ENCODE assay signal across 20 mouse cellular contexts in genomic region chr10:12583473-12583872, GRCm38 (mm10).
A peak's percentile ranks its signal among the peaks of the same experiment; 100 is the strongest.
DNase-seq lines count a peak whose midpoint lies in the region; ATAC-seq and TF ChIP-seq lines count a peak whose summit lies in the region.
"Had no signal": no experiment of that assay in that cellular context is flagged by ENCODE, and none has a peak within 500 bp of the region (broad histone marks: within the 10 kb centered on the region; RNA-seq: fewer than 3 reads in every experiment).

No protein-coding gene starts in this region.

- 94% methylated on average over 3 of the region's 3 CpGs for WGBS in forebrain, embryonic 14.5 days

- H3K36me3 ChIP-seq in E14TG2a.4 (ENCODE audit: insufficient read depth, low read length) = peaks cover 7% of the 10 kb centered on the region; the same call in 1 of the 2 replicates
- no peaks in the 10 kb centered on the region for H3K36me3 ChIP-seq in forebrain, embryonic 14.5 days (ENCODE audit: control insufficient read depth, insufficient read depth, low read length)
- H3K36me3 ChIP-seq: forebrain, embryonic 10.5 days; heart, embryonic 15.5 days; hindbrain, embryonic 10.5 days; midbrain, embryonic 13.5 days had no signal

- no peak overlapping the region for H3K4me2 ChIP-seq in forebrain, embryonic 14.5 days (ENCODE audit: low read length)
- H3K4me2 ChIP-seq: heart, embryonic 15.5 days; midbrain, embryonic 13.5 days had no signal

- ATAC-seq in forebrain, embryonic 14.5 days = no peak
- ATAC-seq: inflammation-experienced regulatory T-cells, adult 6 months; midbrain, embryonic 13.5 days had no signal

- no peaks in the 10 kb centered on the region for H3K27me3 ChIP-seq in E14TG2a.4 (ENCODE audit: insufficient read depth, low read length)
- H3K27me3 ChIP-seq in forebrain, embryonic 14.5 days (replicated peaks; ENCODE audit: control insufficient read depth, insufficient read depth, low read length) = no peaks in the 10 kb centered on the region
- H3K27me3 ChIP-seq: heart, embryonic 15.5 days; midbrain, embryonic 13.5 days had no signal

- peak; percentile 17; the same call in 1 of the 2 replicates for TF ChIP-seq CTCF in gastrocnemius, adult 2 months (IDR thresholded peaks at IDR 0.05)
- TF ChIP-seq CTCF in left cerebral cortex, adult 2 months (IDR thresholded peaks at IDR 0.05) = peak; percentile 37
- peak; percentile 77 for TF ChIP-seq CTCF in E14TG2a.4 (conservative IDR thresholded peaks at IDR 0.05; ENCODE audit: low read length)

- no peak overlapping the region for H3K27ac ChIP-seq in gastrocnemius, adult 2 months
- H3K27ac ChIP-seq in left cerebral cortex, adult 2 months = no peak overlapping the region
- H3K27ac ChIP-seq in forebrain, embryonic 14.5 days (ENCODE audit: low read depth, low read length) = no peak overlapping the region
- H3K27ac ChIP-seq: forebrain, embryonic 10.5 days; heart, embryonic 15.5 days; hindbrain, embryonic 10.5 days; midbrain, embryonic 13.5 days had no signal

- no peak for DNase-seq in gastrocnemius, adult 2 months
- no peak for DNase-seq in gastrocnemius, postnatal 36 days
- DNase-seq in left cerebral cortex, adult 2 months (ENCODE audit: extremely low spot score in 1 of 2, low spot score in 2 of 2) = no peak
- DNase-seq in left cerebral cortex, postnatal 10 days (ENCODE audit: extremely low spot score in 1 of 2, low spot score in 2 of 2) = no peak
- peak; percentile 76 for DNase-seq in R1 (ENCODE audit: low read depth, low spot score)
- no peak for DNase-seq in forebrain, embryonic 14.5 days (ENCODE audit: low spot score)
- no peak for DNase-seq in urinary bladder, postnatal 25 days (ENCODE audit: low spot score)
- DNase-seq: cerebellum, adult 2 months; cerebellum, postnatal 36 days; gastrocnemius, postnatal 10 days; heart, adult 18-20 months; left cerebral cortex, postnatal 4 days; liver; thymus, postnatal 36 days had no signal

- H3K9me3 ChIP-seq in E14TG2a.4 (ENCODE audit: low read length) = peaks cover 11% of the 10 kb centered on the region
- no peaks in the 10 kb centered on the region for H3K9me3 ChIP-seq in forebrain, embryonic 14.5 days (replicated peaks; ENCODE audit: control insufficient read depth, low read length)
- H3K9me3 ChIP-seq: forebrain, embryonic 10.5 days; heart, embryonic 15.5 days; hindbrain, embryonic 10.5 days; midbrain, embryonic 13.5 days had no signal

- no peak overlapping the region for H3K4me3 ChIP-seq in gastrocnemius, adult 2 months
- H3K4me3 ChIP-seq in left cerebral cortex, adult 2 months = no peak overlapping the region
- H3K4me3 ChIP-seq in E14TG2a.4 (replicated peaks; ENCODE audit: low read length) = no peak overlapping the region
- no peak overlapping the region for H3K4me3 ChIP-seq in forebrain, embryonic 14.5 days (ENCODE audit: low read depth, low read length)
- H3K4me3 ChIP-seq: forebrain, embryonic 10.5 days; heart, embryonic 15.5 days; hindbrain, embryonic 10.5 days; midbrain, embryonic 13.5 days had no signal

- intact Hi-C loops in gastrocnemius, adult 2 months (cut with DNase I) = no loop called here
- intact Hi-C loops in gastrocnemius, postnatal 36 days (cut with DNase I) = no loop called here
- intact Hi-C loops in left cerebral cortex, adult 2 months (cut with DNase I) = no loop called here
- intact Hi-C loops in left cerebral cortex, postnatal 10 days (cut with DNase I) = no loop called here

- H3K9ac ChIP-seq in forebrain, embryonic 14.5 days (ENCODE audit: low read length) = no peak overlapping the region
- H3K9ac ChIP-seq: heart, embryonic 15.5 days; midbrain, embryonic 13.5 days had no signal

- H3K4me1 ChIP-seq in E14TG2a.4 (replicated peaks; ENCODE audit: low read depth, low read length) = peaks cover 61% of the 10 kb centered on the region
- peaks cover 6% of the 10 kb centered on the region; the same call in 1 of the 2 replicates for H3K4me1 ChIP-seq in forebrain, embryonic 14.5 days (ENCODE audit: control insufficient read depth, insufficient read depth, low read length)
- H3K4me1 ChIP-seq: heart, embryonic 15.5 days had no signal

Comparison
In these comparisons a context has a peak if more than half of its experiments do, and no peak if none do; other contexts are left out.
1. CTCF ChIP-seq: peak in every context shown above with its lines; median percentile 77 in E14TG2a.4; 37 in left cerebral cortex, adult 2 months; 17 in gastrocnemius, adult 2 months.